Mouse (Mus musculus) MEL (cell line): Measurements from ENCODE around the gene Eif1ad. TPM values are rescaled to one million over a fixed set of nuclear protein-coding genes. Genes with fewer than 3 reads are reported as not detected.

ENCODE experiments used
- DNase-seq: peaks from one replicate; pipeline ENCODE4 v3.0.0; 2011; ENCODE audit warnings: low read depth, low spot score
- H3K27ac ChIP-seq: 2 replicates; pipeline ENCODE4 v1.5.1; 2012; ENCODE audit warnings: low read depth, mild to moderate bottlenecking, control low read depth, low read length, moderate library complexity; ENCODE audit not compliant: control insufficient read depth
- H3K27me3 ChIP-seq, 2 experiments: fragments of 150-350 bp in 1 of 2; sonication (generic) in 1 of 2; 2 replicates each; pipeline ENCODE4 v1.6.1; 2012; ENCODE audit warnings: low read length in 2 of 2, mild to moderate bottlenecking in 2 of 2, improper control_type of control experiment in 1 of 2, moderate library complexity in 1 of 2; ENCODE audit not compliant: insufficient read depth in 2 of 2, control insufficient read depth in 1 of 2
- H3K36me3 ChIP-seq, 2 experiments: 2 replicates each; pipeline ENCODE4 v1.6.1; 2012 to 2014; ENCODE audit warnings: low read length in 2 of 2, improper control_type of control experiment in 1 of 2, inconsistent platforms in 1 of 2, mild to moderate bottlenecking in 1 of 2; ENCODE audit not compliant: insufficient read depth in 2 of 2, control insufficient read depth in 1 of 2
- H3K4me1 ChIP-seq, 2 experiments: fragments of 150-350 bp in 1 of 2; sonication (generic) in 1 of 2; 2 replicates each; pipeline ENCODE4 v1.6.1; 2012; ENCODE audit warnings: low read length in 2 of 2, improper control_type of control experiment in 1 of 2, mild to moderate bottlenecking in 1 of 2; ENCODE audit not compliant: insufficient read depth in 2 of 2, control insufficient read depth in 1 of 2
- H3K4me3 ChIP-seq, 2 experiments: fragments of 150-350 bp in 1 of 2; sonication (generic) in 1 of 2; 2 replicates each; pipeline ENCODE4 v1.5.1; 2012; ENCODE audit warnings: low read depth in 2 of 2, low read length in 2 of 2, mild to moderate bottlenecking in 2 of 2, moderate library complexity in 2 of 2, control low read depth in 1 of 2, improper control_type of control experiment in 1 of 2; ENCODE audit not compliant: control insufficient read depth in 1 of 2, insufficient read depth in 1 of 2
- H3K79me2 ChIP-seq: 2 replicates; pipeline ENCODE4 v1.6.1; 2012; ENCODE audit warnings: mild to moderate bottlenecking, low read length, moderate library complexity; ENCODE audit not compliant: control insufficient read depth, poor library complexity, insufficient read depth
- H3K9ac ChIP-seq: 2 replicates; pipeline ENCODE4 v1.6.1; 2012; ENCODE audit warnings: low read depth, mild to moderate bottlenecking, control low read depth, low read length, moderate library complexity; ENCODE audit not compliant: control insufficient read depth, poor library complexity, severe bottlenecking
- H3K9me3 ChIP-seq: fragments of 150-350 bp; sonication (generic); replicated peaks from 2 replicates; pipeline ENCODE4 v1.6.1; 2012; ENCODE audit warnings: mild to moderate bottlenecking, low read length, improper control_type of control experiment, moderate library complexity; ENCODE audit not compliant: insufficient read depth
- CHD2 ChIP-seq: IDR thresholded peaks from 2 replicates; pipeline ENCODE4 v1.6.1; 2011; ENCODE audit warnings: low read length, improper control_type of control experiment
- CTCF ChIP-seq, 3 experiments: IDR thresholded peaks in 2 of 3; conservative IDR thresholded peaks in 1 of 3; 2 replicates each; pipeline ENCODE4 v1.5.1; 2011 to 2012; ENCODE audit warnings: low read length in 3 of 3, low read depth in 2 of 3, mild to moderate bottlenecking in 2 of 3, improper control_type of control experiment in 1 of 3, inconsistent platforms in 1 of 3, mixed read lengths in 1 of 3, moderate library complexity in 1 of 3; ENCODE audit not compliant: control insufficient read depth in 1 of 3, insufficient read depth in 1 of 3, poor library complexity in 1 of 3, severe bottlenecking in 1 of 3
- ELF1 ChIP-seq: IDR thresholded peaks from 2 replicates; pipeline ENCODE4 v1.6.1; 2014; ENCODE audit warnings: low read depth, mild to moderate bottlenecking, inconsistent platforms, low read length, improper control_type of control experiment, moderate library complexity
- GABPA ChIP-seq: IDR thresholded peaks from 2 replicates; pipeline ENCODE4 v1.6.1; 2012; ENCODE audit warnings: low read depth, mild to moderate bottlenecking, inconsistent platforms, low read length, improper control_type of control experiment, moderate library complexity
- GATA1 ChIP-seq: IDR thresholded peaks from 2 replicates; pipeline ENCODE4 v1.6.1; 2011; ENCODE audit warnings: low read depth, low read length, improper control_type of control experiment
- MAX ChIP-seq: IDR thresholded peaks from 2 replicates; pipeline ENCODE4 v1.6.1; 2011; ENCODE audit warnings: low read length, improper control_type of control experiment
- MYC ChIP-seq: IDR thresholded peaks from 2 replicates; pipeline ENCODE4 v1.6.1; 2011; ENCODE audit warnings: low read depth, mild to moderate bottlenecking, low read length, improper control_type of control experiment, moderate library complexity
- NELFE ChIP-seq: IDR thresholded peaks from 2 replicates; pipeline ENCODE4 v1.6.1; 2011; ENCODE audit warnings: low read depth, low read length, improper control_type of control experiment
- POLR2A ChIP-seq, 2 experiments: IDR thresholded peaks; 2 replicates each; pipeline ENCODE4 v1.6.1; 2011 to 2012; ENCODE audit warnings: low read length in 2 of 2, mild to moderate bottlenecking in 2 of 2, control low read depth in 1 of 2, improper control_type of control experiment in 1 of 2, low read depth in 1 of 2, moderate library complexity in 1 of 2; ENCODE audit not compliant: control insufficient read depth in 1 of 2, insufficient read depth in 1 of 2, poor library complexity in 1 of 2
- POLR2AphosphoS2 ChIP-seq: IDR thresholded peaks from 2 replicates; pipeline ENCODE4 v1.6.1; 2011; ENCODE audit warnings: low read length, improper control_type of control experiment
- RAD21 ChIP-seq: IDR thresholded peaks from 2 replicates; pipeline ENCODE4 v1.6.1; 2011; ENCODE audit warnings: mild to moderate bottlenecking, low read depth, low read length, improper control_type of control experiment
- TCF12 ChIP-seq: IDR thresholded peaks from 2 replicates; pipeline ENCODE4 v1.6.1; 2014; ENCODE audit warnings: low read depth, mild to moderate bottlenecking, inconsistent platforms, low read length, improper control_type of control experiment, moderate library complexity
- UBTF ChIP-seq: IDR thresholded peaks from 2 replicates; pipeline ENCODE4 v1.6.1; 2012; ENCODE audit warnings: low read depth, mild to moderate bottlenecking, inconsistent platforms, low read length, improper control_type of control experiment, moderate library complexity, borderline replicate concordance; ENCODE audit not compliant: insufficient read depth
- ZNF384 ChIP-seq: IDR thresholded peaks from 2 replicates; pipeline ENCODE4 v1.6.1; 2012; ENCODE audit warnings: low read depth, mild to moderate bottlenecking, inconsistent platforms, low read length, improper control_type of control experiment
- polyA plus RNA-seq, 2 experiments: library from polyadenylated mRNA; stranded (reverse) in 1 of 2; unstranded in 1 of 2; fragments of >175 nt in 1 of 2; fragments of >200 nt in 1 of 2; gene quantifications; 2 replicates each; pipeline versions ENCODE4 v1.2.1 to v1.2.4; 2012; ENCODE audit warnings: low replicate concordance in 2 of 2, low read depth in 1 of 2; ENCODE audit not compliant: insufficient read length in 2 of 2, insufficient read depth in 1 of 2, missing spikeins in 1 of 2
- total RNA-seq: library from RNA; depleted of rRNA; stranded (reverse); fragments of 300-350 nt; gene quantifications from 2 replicates; pipeline ENCODE4 v1.2.3, GENCODE M21; 2012

Gene Eif1ad
- total and polyA plus RNA-seq, 3 experiments: 121 to 129 TPM; not detected in 1

DNA sequence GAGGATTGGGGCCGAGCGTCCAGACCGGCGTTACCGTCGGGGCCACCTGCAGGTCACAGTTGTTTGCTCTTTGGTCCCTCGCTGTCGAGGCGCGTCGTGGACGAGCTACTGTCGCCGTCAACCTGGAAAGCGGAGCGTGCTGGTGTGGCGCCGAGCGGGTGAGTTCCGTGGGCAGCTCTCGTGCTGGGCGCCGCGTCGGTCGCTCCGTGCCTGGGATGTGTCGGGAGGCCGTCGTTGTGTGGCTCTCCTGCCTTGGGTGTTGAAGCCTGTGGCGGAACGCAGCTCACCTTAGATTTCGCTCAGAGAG, 465 bp downstream of the Eif1ad start, which contains the start of gene Banf1:
TSS of gene Banf1 (minus strand) at position 116 of the 307 bp plus-strand sequence.
- Histone ChIP-seq H3K27me3 (no peaks in the 10 kb centered on the region), H3K9ac (peak within 1 kb of the TSS; percentile 98), H3K27ac (peak within 1 kb of the TSS; percentile 94), H3K36me3 (peaks cover 1 to 30% of the 10 kb centered on the region in 2 experiments; a peak in 3 of 4 replicates), H3K4me1 (peaks cover 0 to 33% of the 10 kb centered on the region in 2 experiments; a peak in 3 of 4 replicates), H3K4me3 (peak within 1 kb of the TSS; percentile 77 to 98), H3K9me3 (no peaks in the 10 kb centered on the region), H3K79me2 (peaks cover 39% of the 10 kb centered on the region)
- 0 out of 2 replicates have a peak, but pooled peaks have one; percentile 54 for TF ChIP-seq POLR2AphosphoS2
- TF ChIP-seq MAX: peak; percentile 51; the same call in 1 of the 2 replicates
- TF ChIP-seq MYC: 0 out of 2 replicates have a peak, but pooled peaks have one; percentile 5
- TF ChIP-seq UBTF: no peak
- no peak for TF ChIP-seq GABPA
- peak in 1 of 2 experiments; percentile 57; a peak in 2 of 4 replicates for TF ChIP-seq POLR2A (IDR thresholded peaks at IDR 0.05; ENCODE audit: control insufficient read depth in 1 of 2, insufficient read depth in 1 of 2, low read depth in 1 of 2, low read length in 2 of 2, poor library complexity in 1 of 2)
- no peak for DNase-seq

DNA sequence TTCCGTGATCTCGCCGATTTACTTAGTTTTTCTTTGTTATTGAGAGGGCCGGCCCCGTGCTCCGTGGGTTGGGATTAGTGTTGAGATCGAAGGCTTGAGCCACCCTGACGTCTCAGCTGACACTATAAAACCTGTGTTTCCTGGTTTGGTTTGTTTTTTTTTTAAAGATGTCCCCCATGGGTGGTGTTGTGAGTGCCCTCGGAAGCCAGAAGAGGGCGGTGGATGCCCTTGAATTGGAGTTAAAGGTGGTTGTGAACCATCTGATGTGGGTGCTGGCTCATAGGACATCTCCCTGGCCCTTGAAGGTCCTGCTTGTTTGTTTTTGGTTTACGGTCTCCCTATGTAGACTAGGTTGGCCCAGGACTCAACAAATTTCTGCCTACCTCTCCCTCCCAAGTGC, 914 bp downstream of the Eif1ad start:
- H3K9me3 ChIP-seq: no peaks in the 10 kb centered on the region
- peak; percentile 59 for DNase-seq

DNA sequence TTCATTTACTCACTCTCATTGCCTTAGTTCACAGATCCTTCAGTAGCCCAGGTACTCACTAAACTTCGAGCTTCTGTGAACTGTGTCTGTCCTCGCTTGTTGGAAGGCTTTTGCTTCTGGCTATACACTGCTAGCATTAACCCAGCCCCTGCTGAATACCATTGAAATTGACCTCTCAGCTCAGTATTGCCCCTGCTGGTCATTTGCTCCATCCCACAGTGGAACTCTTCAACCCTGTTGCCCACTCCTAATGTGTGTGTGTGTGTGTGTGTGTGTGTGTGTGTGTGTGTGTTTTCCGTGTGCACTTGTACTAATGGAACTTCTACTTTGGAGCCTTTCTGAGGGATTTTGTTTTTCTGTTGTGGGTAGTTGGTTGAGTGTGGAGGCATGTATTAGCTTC, 4.4 kb downstream of the Eif1ad start:
- no peak overlapping the region for H3K27ac ChIP-seq
- H3K9me3 ChIP-seq: no peaks in the 10 kb centered on the region
- H3K4me3 ChIP-seq: no peak overlapping the region
- H3K9ac ChIP-seq: no peak overlapping the region
- TF ChIP-seq GATA1 (no peak), CTCF (IDR thresholded peaks at IDR 0.05 in 2 of 3, conservative IDR thresholded peaks at IDR 0.05 in 1 of 3; ENCODE audit: control insufficient read depth in 1 of 3, insufficient read depth in 1 of 3, low read depth in 2 of 3, low read length in 3 of 3, poor library complexity in 1 of 3, severe bottlenecking in 1 of 3) (peak; percentile 12 to 26 (median 25); a peak in 4 of 6 replicates)
- peaks cover 0 to 12% of the 10 kb centered on the region in 2 experiments; a peak in 2 of 4 replicates for H3K4me1 ChIP-seq
- H3K36me3 ChIP-seq: peaks cover 0 to 9% of the 10 kb centered on the region in 2 experiments; a peak in 2 of 4 replicates
- H3K79me2 ChIP-seq: peaks cover 24% of the 10 kb centered on the region
- DNase-seq: no peak
- no peaks in the 10 kb centered on the region for H3K27me3 ChIP-seq

More for the DNA sequence above, 914 bp downstream of the Eif1ad start:
- Histone ChIP-seq H3K4me1 (peaks cover 0 to 33% of the 10 kb centered on the region in 2 experiments; a peak in 3 of 4 replicates), H3K27ac (peak overlapping the region; percentile 94), H3K79me2 (peaks cover 39% of the 10 kb centered on the region), H3K36me3 (peaks cover 1 to 30% of the 10 kb centered on the region in 2 experiments; a peak in 3 of 4 replicates), H3K27me3 (no peaks in the 10 kb centered on the region), H3K9ac (peak overlapping the region; percentile 98), H3K4me3 (peak overlapping the region; percentile 73 to 98)
- TF ChIP-seq NELFE (no peak), ZNF384 (peak; percentile 74), ELF1 (0 out of 2 replicates have a peak, but pooled peaks have one; percentile 36), CHD2 (no peak), TCF12 (0 out of 2 replicates have a peak, but pooled peaks have one; percentile 12), MYC (no peak), RAD21 (peak; percentile 38), CTCF (IDR thresholded peaks at IDR 0.05 in 2 of 3, conservative IDR thresholded peaks at IDR 0.05 in 1 of 3; ENCODE audit: control insufficient read depth in 1 of 3, insufficient read depth in 1 of 3, low read depth in 2 of 3, low read length in 3 of 3, poor library complexity in 1 of 3, severe bottlenecking in 1 of 3) (peak; percentile 7 to 56 (median 47); a peak in 5 of 6 replicates)
